Mouse (Mus musculus) stomach, embryonic 14.5 days (tissue): ENCODE measurements around the gene Spns3. TPM values are rescaled to one million over a fixed set of nuclear protein-coding genes. Genes with fewer than 3 reads are reported as not detected.

ENCODE experiments used
- ATAC-seq: fragments of 200-750 bp; cut with Nextera tagmentation; 2 replicates; pipeline ENCODE4 v1.8.0; 2017; ENCODE audit warnings: low read depth, moderate TSS enrichment; ENCODE audit not compliant: insufficient number of reproducible peaks, insufficient read depth, low FRiP score
- H3K27ac ChIP-seq: fragments of 300-500 bp; sonication (generic); 2 replicates; pipeline ENCODE4 v1.5.1; 2014; ENCODE audit warnings: mild to moderate bottlenecking, low read length, moderate library complexity, mixed read lengths
- H3K27me3 ChIP-seq: fragments of 300-500 bp; sonication (generic); 2 replicates; pipeline ENCODE4 v1.6.1; 2014; ENCODE audit warnings: low read length, control low read depth, mixed read lengths; ENCODE audit not compliant: control insufficient read depth, insufficient read depth
- H3K36me3 ChIP-seq: fragments of 300-500 bp; sonication (generic); 2 replicates; pipeline ENCODE4 v1.6.1; 2014; ENCODE audit warnings: mild to moderate bottlenecking, control low read depth, low read length, moderate library complexity, mixed read lengths; ENCODE audit not compliant: control insufficient read depth, insufficient read depth
- H3K4me1 ChIP-seq: fragments of 300-500 bp; sonication (generic); 2 replicates; pipeline ENCODE4 v1.6.1; 2014; ENCODE audit warnings: low read length, control low read depth, mixed read lengths; ENCODE audit not compliant: control insufficient read depth, insufficient read depth
- H3K4me2 ChIP-seq: fragments of 300-500 bp; sonication (generic); replicated peaks from 2 replicates; pipeline ENCODE4 v1.6.1; 2014; ENCODE audit warnings: low read depth, low read length, control low read depth
- H3K4me3 ChIP-seq: fragments of 300-500 bp; sonication (generic); 2 replicates; pipeline ENCODE4 v1.5.1; 2014; ENCODE audit warnings: low read depth, low read length, control low read depth
- H3K9ac ChIP-seq: fragments of 300-500 bp; sonication (generic); replicated peaks from 2 replicates; pipeline ENCODE4 v1.6.1; 2014; ENCODE audit warnings: low read depth, mild to moderate bottlenecking, control low read depth, low read length, moderate library complexity, mixed read lengths
- H3K9me3 ChIP-seq: fragments of 300-500 bp; sonication (generic); 2 replicates; pipeline ENCODE4 v1.6.1; 2016; ENCODE audit warnings: low read depth, low read length, control low read depth; ENCODE audit not compliant: control insufficient read depth
- WGBS: fragments of 180-500 bp; shearing (Covaris S2); extraction: QIAGEN DNeasy Blood & Tissue Kit; methylation state at CpG from one replicate; pipeline ENCODE4 v1.1.7; 2014; 5-methylcytosine and 5-hydroxymethylcytosine counted together
- polyA plus RNA-seq: library from polyadenylated mRNA; unstranded; fragments of >200 nt; fragmentation: Nextera tagmentation; extraction: Ambion mirVana; gene quantifications from 2 replicates; pipeline ENCODE4 v1.2.1, GENCODE M21; 2014

Spns3 gene
- polyA plus RNA-seq, 1 experiment from 2014 or later = not detected

GRCm38 (mm10) chr11:72455694-72456093 lies 94.6 kb downstream of the Spns3 start:
- 57% methylated on average over 5 of the region's 5 CpGs for WGBS
- Histone ChIP-seq H3K4me3 (no peak overlapping the region), H3K4me1 (0 out of 2 replicates have a peak, but pooled peaks cover 3% of the 10 kb centered on the region), H3K27me3 (no peaks in the 10 kb centered on the region), H3K4me2 (no peak overlapping the region), H3K9ac (no peak overlapping the region), H3K27ac (0 out of 2 replicates have a peak overlapping the region, but pooled peaks have one; percentile 21), H3K36me3 (peaks cover 16% of the 10 kb centered on the region), H3K9me3 (no peaks in the 10 kb centered on the region)
- peak; percentile 35; the same call in 1 of the 2 replicates for ATAC-seq

GRCm38 (mm10) chr11:72453105-72453953 lies 97.0 kb downstream of the Spns3 start:
- H3K4me2 ChIP-seq = no peak overlapping the region
- H3K27ac ChIP-seq = no peak overlapping the region
- no peaks in the 10 kb centered on the region for H3K9me3 ChIP-seq
- no peaks in the 10 kb centered on the region for H3K27me3 ChIP-seq
- 0 out of 2 replicates have a peak, but pooled peaks cover 3% of the 10 kb centered on the region for H3K4me1 ChIP-seq
- H3K9ac ChIP-seq = no peak overlapping the region
- H3K36me3 ChIP-seq = peaks cover 40% of the 10 kb centered on the region
- ATAC-seq = no peak
- 54% methylated on average over 15 of the region's 15 CpGs for WGBS
- no peak overlapping the region for H3K4me3 ChIP-seq

- ATAC-seq = no peak
These were observed 98.1 kb downstream of the Spns3 start for GRCm38 (mm10) chr11:72452140-72452665.

GRCm38 (mm10) chr11:72447475-72447874 lies 102.8 kb downstream of the Spns3 start:
- H3K27me3 ChIP-seq = no peaks in the 10 kb centered on the region
- H3K4me2 ChIP-seq = no peak overlapping the region
- H3K27ac ChIP-seq = no peak overlapping the region
- H3K4me1 ChIP-seq = no peaks in the 10 kb centered on the region
- peaks cover 97% of the 10 kb centered on the region for H3K36me3 ChIP-seq
- no peak for ATAC-seq
- WGBS = 79% methylated on average over 8 of the region's 8 CpGs
- H3K9me3 ChIP-seq = no peaks in the 10 kb centered on the region
- H3K9ac ChIP-seq = no peak overlapping the region
- H3K4me3 ChIP-seq = no peak overlapping the region

More at GRCm38 (mm10) chr11:72452140-72452665, 98.1 kb downstream of the Spns3 start:
- 85% methylated on average over 3 of the region's 3 CpGs for WGBS
- no peak overlapping the region for H3K4me3 ChIP-seq
- H3K9me3 ChIP-seq = no peaks in the 10 kb centered on the region
- H3K27me3 ChIP-seq = no peaks in the 10 kb centered on the region
- 0 out of 2 replicates have a peak, but pooled peaks cover 3% of the 10 kb centered on the region for H3K4me1 ChIP-seq
- H3K4me2 ChIP-seq = no peak overlapping the region
- no peak overlapping the region for H3K9ac ChIP-seq
- H3K36me3 ChIP-seq = peaks cover 51% of the 10 kb centered on the region
- H3K27ac ChIP-seq = no peak overlapping the region

- Histone ChIP-seq H3K4me1 (peaks cover 6% of the 10 kb centered on the region; the same call in 1 of the 2 replicates), H3K4me3 (no peak overlapping the region), H3K4me2 (no peak overlapping the region), H3K27ac (no peak overlapping the region), H3K9ac (no peak overlapping the region), H3K36me3 (peaks cover 89% of the 10 kb centered on the region), H3K9me3 (no peaks in the 10 kb centered on the region), H3K27me3 (no peaks in the 10 kb centered on the region)
- no peak for ATAC-seq
- WGBS = 93% methylated on average over 6 of the region's 6 CpGs
These were observed 103.8 kb downstream of the Spns3 start for GRCm38 (mm10) chr11:72446311-72447105.

Other genes starting within 250 kb of the Spns3 start
- 3.7 and 4.4 TPM in 2 replicates for gene Xaf1, start 248.9 kb downstream of the Spns3 start, polyA plus RNA-seq
- gene Fbxo39, start 236.1 kb downstream of the Spns3 start, polyA plus RNA-seq = not detected in 2 replicates
- gene Tekt1, start 188.1 kb downstream of the Spns3 start, polyA plus RNA-seq = 0.18 and 1.2 TPM in 2 replicates
- 28.8 and 31.6 TPM in 2 replicates for gene Smtnl2, start 138.8 kb downstream of the Spns3 start, polyA plus RNA-seq
- gene Ggt6, start 115.0 kb downstream of the Spns3 start, polyA plus RNA-seq = 0.51 and 1.7 TPM in 2 replicates
- 121 and 126 TPM in 2 replicates for gene Mybbp1a, start 109.2 kb downstream of the Spns3 start, polyA plus RNA-seq
- 2.3 and 3.0 TPM in 2 replicates for gene Spns2, start 60.6 kb downstream of the Spns3 start, polyA plus RNA-seq
- 70.1 and 72.5 TPM in 2 replicates for gene Ube2g1, start 56.8 kb upstream of the Spns3 start, polyA plus RNA-seq
- 36.4 and 40.4 TPM in 2 replicates for gene Ankfy1, start 139.5 kb upstream of the Spns3 start, polyA plus RNA-seq
- 4.1 and 5.3 TPM in 2 replicates for gene Cyb5d2, start 245.6 kb upstream of the Spns3 start, polyA plus RNA-seq
- 12.7 and 13.8 TPM in 2 replicates for gene Zzef1, start 245.7 kb upstream of the Spns3 start, polyA plus RNA-seq